Mouse (Mus musculus) heart, embryonic 14.5 days (tissue): Measurements from ENCODE around the gene Zcchc24. TPM values are rescaled to one million over a fixed set of nuclear protein-coding genes. Genes with fewer than 3 reads are reported as not detected.

Experiments
- ATAC-seq: fragments of 200-750 bp; cut with Nextera tagmentation; 2 replicates; pipeline ENCODE4 v1.8.0; 2017; ENCODE audit warnings: low read depth, moderate TSS enrichment; ENCODE audit not compliant: insufficient number of reproducible peaks, insufficient read depth, low FRiP score
- H3K27ac ChIP-seq, 2 experiments: fragments of 200-500 bp in 1 of 2; fragments of 300-500 bp in 1 of 2; sonication (generic) in 1 of 2; replicated peaks in 1 of 2; 2 replicates each; pipeline ENCODE4 v1.5.1; 2012 to 2014; ENCODE audit warnings: low read depth in 2 of 2, low read length in 2 of 2, control low read depth in 1 of 2, mild to moderate bottlenecking in 1 of 2, mixed read lengths in 1 of 2; ENCODE audit not compliant: control insufficient read depth in 1 of 2, insufficient read depth in 1 of 2
- H3K27me3 ChIP-seq: fragments of 300-500 bp; sonication (generic); 2 replicates; pipeline ENCODE4 v1.6.1; 2014; ENCODE audit warnings: mild to moderate bottlenecking, low read length, control low read depth; ENCODE audit not compliant: control insufficient read depth, insufficient read depth
- H3K36me3 ChIP-seq: fragments of 300-500 bp; sonication (generic); 2 replicates; pipeline ENCODE4 v1.6.1; 2014; ENCODE audit warnings: mild to moderate bottlenecking, control low read depth, low read length, mixed read lengths; ENCODE audit not compliant: control insufficient read depth, insufficient read depth
- H3K4me1 ChIP-seq, 2 experiments: fragments of 200-500 bp in 1 of 2; fragments of 300-500 bp in 1 of 2; sonication (generic) in 1 of 2; 2 replicates each; pipeline ENCODE4 v1.6.1; 2012 to 2014; ENCODE audit warnings: low read length in 2 of 2, control low read depth in 1 of 2, mixed read lengths in 1 of 2; ENCODE audit not compliant: control insufficient read depth in 2 of 2, insufficient read depth in 2 of 2
- H3K4me2 ChIP-seq: fragments of 300-500 bp; sonication (generic); 2 replicates; pipeline ENCODE4 v1.6.1; 2014; ENCODE audit warnings: mild to moderate bottlenecking, low read length
- H3K4me3 ChIP-seq, 2 experiments: fragments of 200-500 bp in 1 of 2; fragments of 300-500 bp in 1 of 2; sonication (generic) in 1 of 2; 2 replicates each; pipeline ENCODE4 v1.5.1; 2012 to 2014; ENCODE audit warnings: low read length in 2 of 2, mild to moderate bottlenecking in 2 of 2, control low read depth in 1 of 2, low read depth in 1 of 2, moderate library complexity in 1 of 2; ENCODE audit not compliant: control insufficient read depth in 1 of 2, insufficient read depth in 1 of 2
- H3K9ac ChIP-seq: fragments of 300-500 bp; sonication (generic); 2 replicates; pipeline ENCODE4 v1.6.1; 2014; ENCODE audit warnings: mild to moderate bottlenecking, low read length
- H3K9me3 ChIP-seq: fragments of 300-500 bp; sonication (generic); 2 replicates; pipeline ENCODE4 v1.6.1; 2016; ENCODE audit warnings: low read length, control low read depth; ENCODE audit not compliant: control insufficient read depth
- WGBS: fragments of 180-500 bp; shearing (Covaris S2); extraction: QIAGEN DNeasy Blood & Tissue Kit; methylation state at CpG from one replicate; pipeline ENCODE4 v1.1.7; 2014; 5-methylcytosine and 5-hydroxymethylcytosine counted together
- polyA plus RNA-seq: library from polyadenylated mRNA; unstranded; fragments of >200 nt; fragmentation: Nextera tagmentation; extraction: Ambion mirVana; gene quantifications from 2 replicates; pipeline ENCODE4 v1.2.1, GENCODE M21; 2014

The Zcchc24 gene
- polyA plus RNA-seq, 1 experiment from 2014 or later: 33.0 TPM

GRCm38 (mm10) chr14:25686983-25687901, 81.6 kb downstream of the Zcchc24 start:
- Histone ChIP-seq H3K27me3 (no peaks in the 10 kb centered on the region), H3K9ac (peak overlapping the region; percentile 39; the same call in 1 of the 2 replicates), H3K4me3 (no peak overlapping the region), H3K9me3 (no peaks in the 10 kb centered on the region), H3K4me2 (0 out of 2 replicates have a peak overlapping the region, but pooled peaks have one; percentile 12), H3K4me1 (peaks cover 28 to 31% of the 10 kb centered on the region in 2 experiments), H3K27ac (peak overlapping the region; percentile 92 to 98), H3K36me3 (no peaks in the 10 kb centered on the region)
- ATAC-seq: peak; percentile 77
- WGBS: 44% methylated on average over 10 of the region's 10 CpGs

DNA sequence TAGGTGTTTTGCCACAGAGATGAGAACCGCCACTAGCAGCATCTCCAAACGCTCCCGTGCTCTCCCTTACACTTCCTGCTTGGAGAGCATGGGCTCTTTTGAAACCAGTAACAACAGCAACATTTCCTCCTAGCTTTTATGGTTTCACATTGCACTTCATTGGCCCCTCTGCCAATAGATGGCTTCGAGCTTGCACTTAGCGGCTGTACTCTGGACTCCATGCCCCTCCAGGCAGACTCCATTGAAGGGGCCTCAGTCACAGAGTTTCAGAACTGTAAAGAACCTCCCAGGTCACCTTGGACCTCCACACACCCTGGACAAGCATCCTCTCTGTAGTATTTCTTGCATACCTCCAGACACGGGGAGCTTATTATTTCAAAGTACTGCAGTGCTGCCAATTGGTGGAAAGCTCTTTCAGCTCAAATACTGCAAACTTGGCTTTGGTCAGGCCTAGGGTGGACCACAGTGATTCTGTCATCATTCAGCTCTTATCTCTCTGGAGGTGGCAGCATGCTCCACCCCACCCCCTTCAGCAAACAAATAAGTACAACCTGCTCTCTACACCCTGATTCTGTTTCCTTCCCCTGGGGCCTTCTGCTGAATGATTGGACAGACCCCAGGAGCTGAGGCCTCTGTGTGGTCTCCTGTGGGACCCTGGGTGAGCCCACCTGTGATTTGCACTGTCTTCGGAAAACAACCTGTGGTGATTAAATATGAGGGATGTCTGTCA, 82.5 kb downstream of the Zcchc24 start:
- Histone ChIP-seq H3K4me3 (no peak overlapping the region), H3K4me1 (peaks cover 28 to 31% of the 10 kb centered on the region in 2 experiments), H3K9ac (peak overlapping the region; percentile 39), H3K36me3 (no peaks in the 10 kb centered on the region), H3K9me3 (no peaks in the 10 kb centered on the region), H3K27ac (peak overlapping the region; percentile 92 to 98), H3K27me3 (no peaks in the 10 kb centered on the region), H3K4me2 (0 out of 2 replicates have a peak overlapping the region, but pooled peaks have one; percentile 12)
- ATAC-seq: peak; percentile 17
- 60% methylated on average over 7 of the region's 7 CpGs for WGBS

DNA sequence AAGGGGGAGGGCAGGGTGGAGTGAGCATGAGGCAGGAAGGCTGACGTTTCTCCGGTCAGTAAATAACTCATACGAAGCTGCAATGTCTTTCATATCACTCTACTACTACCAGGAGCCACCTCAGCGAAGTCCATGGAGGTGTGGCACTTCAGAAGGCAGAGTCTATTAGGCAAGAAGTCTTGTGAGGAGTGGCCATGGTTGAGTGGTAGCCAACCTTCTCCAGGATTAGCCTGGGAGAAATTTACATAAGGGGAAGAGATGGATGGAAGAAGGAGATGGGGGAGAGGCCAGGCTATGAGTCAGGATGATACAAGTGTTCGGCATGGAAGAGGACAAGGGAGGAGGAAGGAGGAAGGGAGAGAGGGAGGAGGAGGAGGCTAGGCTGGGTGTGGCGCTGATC, 86.8 kb downstream of the Zcchc24 start:
- Histone ChIP-seq H3K4me2 (no peak overlapping the region), H3K4me3 (no peak overlapping the region), H3K9ac (no peak overlapping the region), H3K36me3 (no peaks in the 10 kb centered on the region), H3K4me1 (peaks cover 14 to 17% of the 10 kb centered on the region in 2 experiments), H3K9me3 (no peaks in the 10 kb centered on the region), H3K27ac (no peak overlapping the region), H3K27me3 (no peaks in the 10 kb centered on the region)
- no peak for ATAC-seq
- 73% methylated on average over 6 of the region's 6 CpGs for WGBS

GRCm38 (mm10) chr14:25679625-25680024, 89.2 kb downstream of the Zcchc24 start:
- Histone ChIP-seq H3K4me2 (no peak overlapping the region), H3K27ac (no peak overlapping the region), H3K9me3 (no peaks in the 10 kb centered on the region), H3K4me1 (no peaks in the 10 kb centered on the region; a peak in 2 of 4 replicates), H3K36me3 (no peaks in the 10 kb centered on the region), H3K9ac (no peak overlapping the region), H3K27me3 (no peaks in the 10 kb centered on the region), H3K4me3 (no peak overlapping the region)
- 73% methylated on average over 7 of the region's 7 CpGs for WGBS
- ATAC-seq: no peak

- H3K9ac ChIP-seq: 0 out of 2 replicates have a peak overlapping the region, but pooled peaks have one; percentile 13
- peak overlapping the region; percentile 85 to 86 for H3K27ac ChIP-seq
- WGBS: 31% methylated on average over 3 of the region's 3 CpGs
These were observed 101.3 kb downstream of the Zcchc24 start for GRCm38 (mm10) chr14:25667587-25667986.

GRCm38 (mm10) chr14:25666668-25667376, 102.0 kb downstream of the Zcchc24 start:
- Histone ChIP-seq H3K36me3 (peaks cover 43% of the 10 kb centered on the region), H3K27me3 (no peaks in the 10 kb centered on the region), H3K4me2 (no peak overlapping the region), H3K9ac (no peak overlapping the region), H3K4me3 (no peak overlapping the region), H3K27ac (peak overlapping the region; percentile 85 to 86), H3K9me3 (no peaks in the 10 kb centered on the region), H3K4me1 (peaks cover 16 to 39% of the 10 kb centered on the region in 2 experiments)
- ATAC-seq: peak; percentile 77
- WGBS: 29% methylated on average over 2 of the region's 2 CpGs

More at GRCm38 (mm10) chr14:25667587-25667986, 101.3 kb downstream of the Zcchc24 start:
- Histone ChIP-seq H3K36me3 (peaks cover 35% of the 10 kb centered on the region), H3K4me2 (no peak overlapping the region), H3K4me3 (no peak overlapping the region), H3K27me3 (no peaks in the 10 kb centered on the region), H3K4me1 (peaks cover 16 to 39% of the 10 kb centered on the region in 2 experiments), H3K9me3 (no peaks in the 10 kb centered on the region)
- ATAC-seq: no peak
